In genomic region chrX:139480022-139480894, GRCm38 (mm10) we compare ENCODE assay signal across 8 mouse cellular contexts. TPM values are rescaled to one million over a fixed set of nuclear protein-coding genes. Genes with fewer than 3 reads are reported as not detected.
DNase-seq lines count a peak whose midpoint lies in the region; ATAC-seq lines count a peak whose summit lies in the region.

TSS of gene D330045A20Rik (plus strand) at chrX:139480367.

- H3K27ac ChIP-seq in kidney, embryonic 16.5 days (ENCODE audit: low read length): no peak within 1 kb of the TSS

- peak; percentile 6 for DNase-seq in kidney, adult 18-20 months
- DNase-seq in kidney, adult 8-10 months: no peak
- peak; percentile 15 to 20 for DNase-seq in adrenal gland, postnatal 36 days
- DNase-seq in lung, postnatal 36 days: peak; percentile 5
- DNase-seq in right cerebral cortex, adult 2 months (ENCODE audit: low spot score in 2 of 2): peak; percentile 3 to 14
- DNase-seq in spleen, postnatal 10 days (ENCODE audit: low spot score in 2 of 2): no peak

- WGBS in kidney, embryonic 16.5 days: 28% methylated on average over 28 of the region's 28 CpGs

- H3K27me3 ChIP-seq in kidney, embryonic 16.5 days (ENCODE audit: insufficient read depth, low read length): peaks cover 6% of the 10 kb centered on the region; the same call in 1 of the 2 replicates

- H3K9ac ChIP-seq in kidney, embryonic 16.5 days (replicated peaks; ENCODE audit: low read length): no peak within 1 kb of the TSS

- ATAC-seq in granulocyte monocyte progenitor cell, adult 5-6 weeks (replicated peaks; ENCODE audit: poor library complexity, severe bottlenecking): peak; percentile 90
- peak; percentile 70; the same call in 1 of the 2 replicates for ATAC-seq in kidney, embryonic 16.5 days (ENCODE audit: low FRiP score, low TSS enrichment)

- no peaks in the 10 kb centered on the region for H3K36me3 ChIP-seq in kidney, embryonic 16.5 days (ENCODE audit: insufficient read depth, low read length)

- H3K9me3 ChIP-seq in kidney, embryonic 16.5 days (ENCODE audit: low read length): no peaks in the 10 kb centered on the region

- peak within 1 kb of the TSS; percentile 58 for H3K4me2 ChIP-seq in kidney, embryonic 16.5 days (replicated peaks; ENCODE audit: low read depth, low read length)

- no peaks in the 10 kb centered on the region for H3K4me1 ChIP-seq in kidney, embryonic 16.5 days (ENCODE audit: insufficient read depth, low read length)

- peak within 1 kb of the TSS; percentile 40 for H3K4me3 ChIP-seq in kidney, embryonic 16.5 days (ENCODE audit: low read length)

RNA-seq across cellular contexts. Expression of gene D330045A20Rik, which starts in this region (rescaled TPM):
- under 1 TPM; 0.36 to 0.46 TPM for total RNA-seq in adrenal gland, postnatal 36 days (2021)
- total RNA-seq in granulocyte monocyte progenitor cell, adult 5-6 weeks (2014; fragmentation: Nextera tagmentation): 0.77 TPM in 1 of 2 replicates, not detected in the other
- 0.17 and 0.41 TPM in 2 replicates for total RNA-seq in granulocyte monocyte progenitor cell, adult 5-6 weeks (2017)
- polyA plus RNA-seq in kidney, embryonic 16.5 days (2015; fragmentation: Nextera tagmentation; extraction: Ambion mirVana): 1.6 and 2.1 TPM in 2 replicates

Comparison
In these comparisons a context has a peak if more than half of its experiments do, and no peak if none do; other contexts are left out.
1. DNase-seq: peak in kidney, adult 18-20 months (single experiment), lung, postnatal 36 days (single experiment) and right cerebral cortex, adult 2 months (2 of 2); none in kidney, adult 8-10 months (0 of 2) and spleen, postnatal 10 days (0 of 2).
2. Peak in DNase-seq in adrenal gland, postnatal 36 days; RNA of the gene not detected or under 1 TPM.
3. Peak in ATAC-seq in granulocyte monocyte progenitor cell, adult 5-6 weeks; RNA of the gene not detected or under 1 TPM.